In genomic region chr17:81363368-81363767, GRCm38 (mm10) we compare ENCODE assay signal across 12 mouse cellular contexts.
"Had no signal": no experiment of that assay in that cellular context is flagged by ENCODE, and none has a peak within 500 bp of the region (broad histone marks: within the 10 kb centered on the region; RNA-seq: fewer than 3 reads in every experiment).

No protein-coding gene starts in this region.

- DNase-seq: kidney, postnatal 25 days; lung, adult 2 months; lung, postnatal 36 days; midbrain, embryonic 14.5 days; thymus, postnatal 4 days had no signal

- ATAC-seq: lung, postnatal 0 days had no signal

- H3K27ac ChIP-seq: left cerebral cortex, adult 2 months; limb, embryonic 10.5 days; liver, embryonic 15.5 days; neural tube, embryonic 12.5 days; stomach, postnatal 0 days had no signal

- H3K4me1 ChIP-seq: limb, embryonic 10.5 days; liver, embryonic 15.5 days; neural tube, embryonic 12.5 days had no signal

- H3K27me3 ChIP-seq: liver, embryonic 15.5 days; neural tube, embryonic 12.5 days had no signal

- H3K9ac ChIP-seq: liver, embryonic 15.5 days; neural tube, embryonic 12.5 days had no signal

- H3K9me3 ChIP-seq: limb, embryonic 10.5 days; liver, embryonic 15.5 days; neural tube, embryonic 12.5 days had no signal

- H3K4me3 ChIP-seq: left cerebral cortex, adult 2 months; limb, embryonic 10.5 days; liver, embryonic 15.5 days; neural tube, embryonic 12.5 days had no signal

- H3K36me3 ChIP-seq: limb, embryonic 10.5 days; liver, embryonic 15.5 days; neural tube, embryonic 12.5 days had no signal

- H3K4me2 ChIP-seq: liver, embryonic 11.5 days; liver, embryonic 15.5 days; neural tube, embryonic 12.5 days had no signal
